ENCODE assay signal across 24 mouse cellular contexts in genomic region chr12:104347091-104347490, GRCm38 (mm10). TPM values are rescaled to one million over a fixed set of nuclear protein-coding genes. Genes with fewer than 3 reads are reported as not detected.
"Had no signal": no experiment of that assay in that cellular context is flagged by ENCODE, and none has a peak within 500 bp of the region (broad histone marks: within the 10 kb centered on the region; RNA-seq: fewer than 3 reads in every experiment).

No protein-coding gene starts in this region.

- H3K27me3 ChIP-seq: neural tube, embryonic 13.5 days; neural tube, embryonic 15.5 days; stomach, embryonic 15.5 days had no signal

- DNase-seq: retina, postnatal 1 day; right cerebral cortex, adult 18-20 months; right cerebral cortex, postnatal 14 days; right cerebral cortex, postnatal 25 days; right cerebral cortex, postnatal 4 days; spleen, adult 18-20 months; thymus, adult 18-20 months; thymus, adult 2 months; thymus, postnatal 14 days; thymus, postnatal 25 days; thymus, postnatal 36 days; thymus, postnatal 4 days had no signal

- H3K4me1 ChIP-seq: neural tube, embryonic 13.5 days; neural tube, embryonic 15.5 days; stomach, embryonic 15.5 days had no signal

- H3K27ac ChIP-seq: neural tube, embryonic 13.5 days; neural tube, embryonic 15.5 days; stomach, embryonic 15.5 days; stomach, postnatal 0 days had no signal

- H3K4me2 ChIP-seq: neural tube, embryonic 13.5 days; neural tube, embryonic 15.5 days; stomach, embryonic 15.5 days had no signal

- H3K4me3 ChIP-seq: neural tube, embryonic 13.5 days; neural tube, embryonic 15.5 days; stomach, embryonic 15.5 days had no signal

- H3K36me3 ChIP-seq: neural tube, embryonic 13.5 days; neural tube, embryonic 15.5 days; stomach, embryonic 15.5 days had no signal

- H3K9me3 ChIP-seq: neural tube, embryonic 13.5 days; neural tube, embryonic 15.5 days; stomach, embryonic 15.5 days had no signal

- H3K9ac ChIP-seq: neural tube, embryonic 13.5 days; neural tube, embryonic 15.5 days; stomach, embryonic 15.5 days had no signal

RNA-seq across cellular contexts. Expression of gene Serpina3k, which starts 8.8 kb away (rescaled TPM):
- total RNA-seq: neutrophil, adult 5-6 weeks had no signal
- polyA plus RNA-seq: neural tube, embryonic 13.5 days; neural tube, embryonic 14.5 days; neural tube, embryonic 15.5 days; small intestine, adult 2 months; stomach, embryonic 14.5 days; stomach, embryonic 15.5 days; stomach, embryonic 16.5 days; thymus, postnatal 0 days had no signal

RNA-seq across cellular contexts. Expression of gene Serpina3m, which starts 8.8 kb away (rescaled TPM):
- total RNA-seq: neutrophil, adult 5-6 weeks had no signal
- polyA plus RNA-seq: neural tube, embryonic 13.5 days; neural tube, embryonic 14.5 days; neural tube, embryonic 15.5 days; small intestine, adult 2 months; spleen, adult 2 months; stomach, embryonic 14.5 days; stomach, embryonic 15.5 days; stomach, embryonic 16.5 days; testis, adult 2 months had no signal

RNA-seq across cellular contexts. Expression of gene Serpina3j, which starts 32.7 kb away (rescaled TPM):
- total RNA-seq: neutrophil, adult 5-6 weeks had no signal
- polyA plus RNA-seq: neural tube, embryonic 13.5 days; neural tube, embryonic 14.5 days; neural tube, embryonic 15.5 days; small intestine, adult 2 months; spleen, adult 2 months; stomach, embryonic 14.5 days; stomach, embryonic 15.5 days; stomach, embryonic 16.5 days; testis, adult 2 months had no signal

RNA-seq across cellular contexts. Expression of gene Serpina3n, which starts 59.4 kb away (rescaled TPM):
- total RNA-seq: neutrophil, adult 5-6 weeks had no signal
- polyA plus RNA-seq: stomach, embryonic 14.5 days; stomach, embryonic 15.5 days had no signal
